Mouse (Mus musculus) lung, postnatal 10 days (tissue): ENCODE measurements around the gene Irx3.

Experiments
- DNase-seq: peaks from one replicate; pipeline ENCODE4 v3.0.0; 2021

Irx3 gene

DNA sequence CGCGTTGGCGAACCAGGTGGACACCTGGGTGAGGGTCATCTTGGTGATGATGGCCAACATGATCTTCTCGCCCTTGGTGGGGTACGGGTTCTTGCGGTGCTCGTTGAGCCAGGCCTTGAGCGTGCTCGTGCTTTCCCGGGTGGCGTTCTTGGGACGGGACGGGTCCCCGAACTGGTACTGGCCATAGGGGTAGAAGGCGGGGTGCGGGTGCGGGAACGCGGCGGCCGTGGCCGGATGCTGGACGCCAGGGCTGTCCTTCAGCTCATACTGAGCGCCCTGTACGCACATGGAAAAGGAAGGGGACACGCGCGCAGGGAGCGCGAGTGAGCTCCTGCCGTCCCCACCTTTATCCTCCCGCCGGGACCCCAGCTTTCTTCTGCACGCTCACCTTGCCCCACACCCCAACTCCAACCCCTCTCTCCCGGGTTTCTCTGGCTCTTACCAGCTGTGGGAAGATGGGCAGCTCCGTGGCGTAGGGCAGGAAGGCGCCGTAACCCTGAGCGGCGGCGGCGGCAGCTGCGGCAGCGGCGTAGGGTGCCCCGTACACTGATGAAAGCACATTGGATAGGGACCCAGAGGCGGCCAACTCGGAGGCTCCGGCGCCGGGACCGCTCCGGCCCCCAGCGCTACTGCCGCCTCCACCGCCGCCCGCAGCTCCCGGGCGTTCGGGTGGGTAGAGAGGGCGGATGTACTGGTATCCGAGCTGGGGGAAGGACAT is 1.2 kb downstream of the Irx3 start:
- peak; percentile 18 for DNase-seq

GRCm38 (mm10) chr8:91799681-91800522 is 2.0 kb downstream of the Irx3 start:
- peak; percentile 21 for DNase-seq

DNA sequence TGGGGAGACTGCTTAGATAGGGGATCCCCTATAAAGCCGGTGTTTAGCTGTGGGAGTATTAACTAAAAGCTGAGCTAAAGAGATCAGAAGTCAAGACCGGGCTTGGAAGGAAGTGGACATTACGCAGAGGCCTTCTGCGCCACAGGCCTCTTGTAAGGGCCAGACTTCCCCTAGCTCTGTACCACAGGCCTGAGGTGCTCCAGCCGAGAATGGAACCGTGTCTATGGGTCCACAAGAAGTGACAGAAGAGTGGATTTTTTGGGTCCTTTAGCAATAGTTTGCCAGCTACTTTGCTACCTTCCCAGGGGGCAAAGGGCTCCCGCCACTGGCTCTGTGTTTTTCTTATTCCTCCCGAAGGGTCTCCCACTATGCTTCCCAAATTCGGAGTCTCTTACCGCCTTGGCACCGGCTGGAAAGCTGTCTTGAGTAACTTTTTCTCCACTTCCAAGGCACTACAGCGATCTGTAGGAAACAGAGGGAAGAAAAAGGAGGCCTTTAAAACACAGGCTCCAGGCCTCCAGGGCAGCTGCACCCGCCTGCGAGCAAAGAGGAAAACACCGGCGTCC is 2.8 kb downstream of the Irx3 start:
- DNase-seq = no peak

DNA sequence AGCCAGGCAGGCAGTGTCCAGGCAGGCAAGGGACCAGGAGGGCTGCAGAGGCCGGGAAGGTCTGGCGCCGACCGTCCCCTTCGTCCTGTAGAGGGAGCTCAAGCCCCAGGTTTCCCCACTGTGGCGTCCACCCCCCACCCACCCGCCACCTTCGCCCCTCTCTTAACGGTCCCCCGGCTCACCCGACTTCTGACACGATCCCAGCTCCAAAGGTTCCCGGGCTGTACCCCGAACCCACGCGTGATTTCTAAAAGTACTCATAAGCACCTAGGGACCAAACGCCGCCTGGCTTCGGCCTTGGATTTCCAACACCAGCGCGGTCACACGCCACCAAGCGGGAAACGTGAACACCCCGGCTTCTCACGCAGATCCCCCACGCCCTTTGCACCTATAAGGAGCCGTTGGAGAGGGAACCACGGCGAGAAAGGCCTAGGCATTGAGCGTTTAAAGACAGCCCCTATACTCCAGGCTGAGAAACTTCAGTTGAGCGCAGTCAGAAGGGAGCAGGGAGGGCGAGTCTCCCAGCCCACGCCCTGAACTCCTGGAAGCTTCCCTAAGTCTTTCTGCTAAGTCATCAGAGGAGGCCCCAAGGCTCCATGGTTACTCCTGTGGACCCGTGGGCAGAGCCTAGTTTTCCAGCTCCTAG is 4.1 kb downstream of the Irx3 start:
- DNase-seq = peak; percentile 76

- DNase-seq = no peak
Measured at GRCm38 (mm10) chr8:91793846-91794245, 8.0 kb downstream of the Irx3 start.

DNA sequence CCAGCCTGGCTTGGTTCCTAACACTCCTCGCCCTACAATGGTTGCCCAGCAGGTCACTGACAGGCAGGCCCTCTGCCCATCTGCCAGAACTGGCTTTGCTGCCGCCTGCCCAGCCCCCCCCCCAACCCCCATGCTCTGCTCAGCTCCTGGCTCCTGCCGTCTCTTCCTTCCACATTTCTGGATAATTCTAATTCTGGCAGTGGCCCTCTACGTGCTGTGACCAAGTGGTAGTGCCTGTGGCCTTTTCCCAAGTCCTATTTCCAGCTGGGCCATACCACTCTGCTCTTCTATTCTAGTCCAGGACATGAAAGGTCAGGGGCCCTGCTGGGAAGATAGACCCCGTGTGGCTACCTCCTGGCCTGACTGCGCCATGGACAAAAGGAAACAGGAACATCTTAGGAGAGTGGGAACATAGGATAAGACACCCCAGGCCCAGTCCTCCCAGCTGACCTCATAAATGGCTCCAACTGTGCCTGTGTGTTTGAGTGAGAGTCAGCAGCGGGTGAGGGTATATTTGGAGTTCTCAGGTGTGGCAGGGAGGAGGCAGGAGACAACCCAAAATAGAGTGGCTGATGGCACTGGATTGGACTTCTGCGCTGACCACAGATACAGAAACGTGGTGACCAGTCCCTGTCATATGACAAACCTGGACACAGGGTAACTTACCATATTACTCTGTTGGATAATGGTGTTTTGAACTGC is 14.5 kb downstream of the Irx3 start:
- DNase-seq = no peak

DNA sequence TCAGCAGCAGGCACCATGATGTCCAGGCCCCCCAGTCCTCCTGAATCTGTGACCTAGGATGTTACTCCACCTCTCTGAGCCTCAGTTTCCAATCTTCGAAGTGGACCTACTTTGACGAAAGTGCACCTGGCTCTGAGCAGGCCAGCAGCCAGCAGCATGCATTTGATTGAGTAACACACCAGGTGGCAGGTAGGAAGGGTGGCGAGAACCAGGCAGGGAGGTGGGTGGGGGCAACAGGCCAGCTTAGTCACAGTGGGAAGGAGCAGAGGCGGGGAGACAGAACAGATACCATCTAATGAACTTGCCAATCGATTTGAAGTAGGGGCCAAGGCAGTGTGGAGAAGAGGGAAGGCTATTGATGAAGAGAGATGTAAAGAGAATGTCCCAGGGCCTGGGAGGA is 18.9 kb downstream of the Irx3 start:
- no peak for DNase-seq

GRCm38 (mm10) chr8:91782201-91782600 is 19.7 kb downstream of the Irx3 start:
- no peak for DNase-seq

GRCm38 (mm10) chr8:91780648-91781047 is 21.2 kb downstream of the Irx3 start:
- DNase-seq = no peak

DNA sequence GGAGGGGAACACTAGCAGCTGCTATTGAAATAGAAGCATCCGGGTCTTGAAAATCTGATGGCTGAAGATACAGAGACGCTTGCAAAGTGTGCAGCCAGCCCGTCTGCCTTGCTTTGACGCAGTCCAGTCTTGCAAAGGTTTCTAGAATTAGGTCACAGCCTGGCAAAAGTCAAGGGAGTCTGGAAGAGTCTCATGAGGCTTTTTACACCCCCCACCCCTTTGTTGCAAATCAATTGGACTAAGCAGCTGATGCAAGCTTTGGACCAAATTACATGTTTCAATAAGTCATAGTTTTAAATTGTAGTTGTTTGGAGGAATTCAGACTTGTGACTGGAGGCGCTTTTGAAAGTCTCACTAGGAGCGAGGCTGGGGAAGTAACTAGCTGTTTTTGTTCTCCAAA is 33.0 kb downstream of the Irx3 start:
- peak; percentile 30 for DNase-seq

GRCm38 (mm10) chr8:91765411-91766034 is 36.3 kb downstream of the Irx3 start:
- no peak for DNase-seq

GRCm38 (mm10) chr8:91755566-91755965 is 46.3 kb downstream of the Irx3 start:
- no peak for DNase-seq

GRCm38 (mm10) chr8:91755062-91755461 is 46.8 kb downstream of the Irx3 start:
- no peak for DNase-seq

GRCm38 (mm10) chr8:91750794-91751125 is 51.1 kb downstream of the Irx3 start:
- DNase-seq = no peak

DNA sequence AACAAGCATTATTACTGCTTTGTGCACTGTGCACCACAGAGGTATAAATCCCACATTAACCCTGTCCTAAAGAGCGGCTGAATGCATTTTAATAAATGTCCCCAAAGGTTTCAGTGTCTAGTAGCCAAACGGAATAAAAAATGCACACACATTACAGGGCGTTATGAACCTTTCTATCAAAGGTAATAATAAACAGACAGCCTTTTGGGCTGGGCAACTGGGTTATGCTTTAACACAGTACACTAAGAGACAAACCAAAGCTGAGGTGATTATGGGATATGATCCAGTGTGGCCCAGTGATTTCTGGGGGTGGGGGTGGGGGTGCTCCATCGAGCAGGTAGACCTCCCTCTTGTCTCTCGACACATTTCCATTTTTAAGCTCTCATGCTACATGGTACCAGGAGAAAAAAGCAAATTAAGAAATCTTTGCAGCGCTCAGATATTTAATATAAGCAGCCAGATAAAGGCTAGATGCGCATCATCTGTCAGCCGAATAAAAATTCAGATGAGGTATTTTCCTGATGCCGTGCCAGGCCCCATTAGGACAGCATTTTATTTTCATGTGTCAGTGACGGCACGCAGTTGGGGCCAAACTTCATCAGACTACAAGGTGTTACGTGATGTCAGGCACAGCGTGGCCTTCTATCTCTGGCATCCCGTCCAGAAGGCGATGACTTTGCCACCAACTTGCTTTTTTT is 51.6 kb downstream of the Irx3 start:
- DNase-seq = peak; percentile 39

DNA sequence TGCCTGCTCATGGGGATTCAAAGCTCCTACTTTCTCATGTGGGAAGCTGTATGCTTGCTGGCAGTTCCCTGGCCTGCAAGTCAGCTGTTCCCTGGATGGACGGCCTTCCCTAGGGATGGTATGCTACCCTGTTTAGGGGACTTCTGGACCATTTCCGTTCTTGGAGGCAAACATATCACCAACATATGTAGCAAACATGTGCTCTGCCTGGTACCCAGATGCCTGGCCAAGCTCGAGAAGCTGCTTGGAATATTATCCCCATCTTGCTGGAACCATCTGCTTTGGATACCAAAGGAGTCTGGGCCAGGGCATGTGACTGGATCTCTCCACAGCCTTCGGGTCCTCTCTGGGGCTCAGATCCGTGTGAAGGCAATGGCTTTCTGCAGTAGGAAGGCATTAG is 52.5 kb downstream of the Irx3 start:
- no peak for DNase-seq
